Mouse (Mus musculus) limb, embryonic 11.5 days (tissue): ENCODE data around the gene Dlg2. TPM values are rescaled to one million over a fixed set of nuclear protein-coding genes. Genes with fewer than 3 reads are reported as not detected.

Experiments
- ATAC-seq: fragments of 200-750 bp; cut with Nextera tagmentation; 2 replicates; pipeline ENCODE4 v1.8.0; 2017; ENCODE audit warnings: low read depth; ENCODE audit not compliant: insufficient number of reproducible peaks, low FRiP score, low TSS enrichment
- DNase-seq: peaks from one replicate; pipeline ENCODE4 v3.0.0-alpha.2; 2015; ENCODE audit warnings: low spot score
- H3K27ac ChIP-seq: fragments of 300-500 bp; sonication (generic); replicated peaks from 2 replicates; pipeline ENCODE4 v1.5.1; 2014; ENCODE audit warnings: low read depth, mild to moderate bottlenecking, low read length
- H3K27me3 ChIP-seq: fragments of 300-500 bp; sonication (generic); 2 replicates; pipeline ENCODE4 v1.6.1; 2014; ENCODE audit warnings: mild to moderate bottlenecking, low read length, mixed read lengths; ENCODE audit not compliant: control insufficient read depth, insufficient read depth
- H3K36me3 ChIP-seq: fragments of 300-500 bp; sonication (generic); 2 replicates; pipeline ENCODE4 v1.6.1; 2014; ENCODE audit warnings: mild to moderate bottlenecking, low read length, moderate library complexity, mixed read lengths; ENCODE audit not compliant: control insufficient read depth, insufficient read depth
- H3K4me1 ChIP-seq: fragments of 300-500 bp; sonication (generic); 2 replicates; pipeline ENCODE4 v1.6.1; 2014; ENCODE audit warnings: low read length, mixed read lengths; ENCODE audit not compliant: control insufficient read depth, insufficient read depth
- H3K4me2 ChIP-seq: fragments of 300-500 bp; sonication (generic); 2 replicates; pipeline ENCODE4 v1.6.1; 2014; ENCODE audit warnings: low read depth, mild to moderate bottlenecking, moderate library complexity; ENCODE audit not compliant: severe bottlenecking
- H3K4me3 ChIP-seq: fragments of 300-500 bp; sonication (generic); 2 replicates; pipeline ENCODE4 v1.5.1; 2014; ENCODE audit warnings: low read depth, low read length
- H3K9ac ChIP-seq: fragments of 300-500 bp; sonication (generic); 2 replicates; pipeline ENCODE4 v1.6.1; 2014; ENCODE audit warnings: mild to moderate bottlenecking, low read length
- H3K9me3 ChIP-seq: fragments of 300-500 bp; sonication (generic); 2 replicates; pipeline ENCODE4 v1.6.1; 2016; ENCODE audit warnings: low read length; ENCODE audit not compliant: control insufficient read depth
- WGBS: fragments of 180-500 bp; shearing (Covaris S2); extraction: QIAGEN DNeasy Blood & Tissue Kit; methylation state at CpG from one replicate; pipeline ENCODE4 v1.1.7; 2014; 5-methylcytosine and 5-hydroxymethylcytosine counted together
- polyA plus RNA-seq: library from polyadenylated mRNA; unstranded; fragments of >200 nt; fragmentation: Nextera tagmentation; extraction: Ambion mirVana; gene quantifications from 2 replicates; pipeline ENCODE4 v1.2.1, GENCODE M21; 2014

Gene Dlg2
- polyA plus RNA-seq, 1 experiment from 2014 or later: 1.3 TPM

DNA sequence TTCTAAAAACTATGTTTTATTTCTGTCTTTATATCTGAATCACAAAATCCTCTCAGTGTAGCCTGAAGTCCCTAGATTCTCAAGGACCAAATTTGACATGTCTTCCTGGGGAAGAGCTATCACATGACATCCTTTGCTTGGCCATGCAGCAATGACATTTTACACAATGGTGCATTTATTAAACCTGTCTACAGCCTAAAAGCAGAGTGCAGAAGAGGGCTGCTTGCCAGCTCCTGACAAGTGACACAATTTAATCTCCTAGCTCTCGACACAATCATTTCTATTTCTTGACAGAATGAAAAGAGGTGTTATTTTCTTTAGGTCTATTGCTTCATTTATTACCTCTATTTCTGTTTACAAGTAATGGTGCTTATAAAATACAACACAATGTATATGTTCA is 1400.4 kb downstream of the Dlg2 start:
- Histone ChIP-seq H3K4me2 (no peak overlapping the region), H3K4me3 (no peak overlapping the region), H3K36me3 (no peaks in the 10 kb centered on the region), H3K27me3 (no peaks in the 10 kb centered on the region), H3K9ac (no peak overlapping the region), H3K4me1 (no peaks in the 10 kb centered on the region), H3K9me3 (no peaks in the 10 kb centered on the region), H3K27ac (no peak overlapping the region)
- WGBS: 89% methylated on average over 1 of the region's 1 CpGs
- DNase-seq: no peak
- ATAC-seq: no peak

DNA sequence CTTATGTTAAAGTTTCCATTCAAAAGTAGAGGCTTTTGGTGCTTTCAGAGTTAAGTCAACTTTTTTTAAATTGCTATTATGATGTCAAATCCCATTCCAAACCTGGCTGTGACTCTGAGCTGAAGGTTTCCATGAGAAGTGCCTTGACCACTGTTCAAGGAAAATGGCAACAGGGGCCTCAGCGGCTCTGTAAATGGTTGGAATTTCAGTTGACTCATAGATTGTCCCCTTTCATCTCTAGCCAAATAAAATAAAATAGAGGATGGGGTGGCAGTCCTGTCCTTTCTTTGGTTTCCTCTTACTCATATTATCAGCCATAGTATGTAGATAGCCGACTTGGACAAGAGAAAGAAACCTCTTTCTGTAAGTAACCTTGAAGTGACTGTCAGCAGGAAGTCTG is 1401.3 kb downstream of the Dlg2 start:
- Histone ChIP-seq H3K27me3 (no peaks in the 10 kb centered on the region), H3K4me2 (no peak overlapping the region), H3K9ac (no peak overlapping the region), H3K36me3 (no peaks in the 10 kb centered on the region), H3K27ac (no peak overlapping the region), H3K9me3 (no peaks in the 10 kb centered on the region), H3K4me3 (no peak overlapping the region), H3K4me1 (no peaks in the 10 kb centered on the region)
- DNase-seq (no peak), ATAC-seq (no peak)
- WGBS: 86% methylated on average over 2 of the region's 2 CpGs

DNA sequence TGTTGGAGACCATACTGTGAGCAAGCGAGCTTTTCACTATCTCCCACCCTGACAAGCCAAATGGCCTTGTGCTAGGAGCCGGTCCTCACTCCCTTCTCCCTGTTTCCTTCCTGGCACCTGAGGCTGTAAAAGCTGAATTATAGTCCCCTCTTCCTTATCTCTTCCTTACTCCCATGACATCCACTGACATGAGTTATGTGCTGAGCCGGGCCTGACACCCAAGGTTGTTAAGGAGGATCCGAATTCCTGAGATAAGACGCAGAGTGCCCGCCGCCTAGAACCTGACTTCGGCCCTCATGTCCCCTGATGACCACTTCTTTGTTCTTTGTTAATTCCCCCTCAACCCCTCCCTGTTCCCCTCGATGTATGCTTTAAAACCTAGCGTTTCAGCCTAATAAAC is 1409.9 kb downstream of the Dlg2 start:
- H3K4me3 ChIP-seq: no peak overlapping the region
- H3K4me2 ChIP-seq: no peak overlapping the region
- WGBS: 81% methylated on average over 10 of the region's 10 CpGs
- H3K36me3 ChIP-seq: no peaks in the 10 kb centered on the region
- H3K4me1 ChIP-seq: no peaks in the 10 kb centered on the region
- H3K27me3 ChIP-seq: no peaks in the 10 kb centered on the region
- DNase-seq: no peak
- H3K9me3 ChIP-seq: no peaks in the 10 kb centered on the region
- no peak for ATAC-seq
- H3K9ac ChIP-seq: no peak overlapping the region
- H3K27ac ChIP-seq: no peak overlapping the region

- no peak overlapping the region for H3K4me2 ChIP-seq
- no peak overlapping the region for H3K4me3 ChIP-seq
- H3K36me3 ChIP-seq: no peaks in the 10 kb centered on the region
- WGBS: 89% methylated on average over 8 of the region's 8 CpGs
- H3K4me1 ChIP-seq: no peaks in the 10 kb centered on the region
- no peak overlapping the region for H3K9ac ChIP-seq
- H3K27me3 ChIP-seq: no peaks in the 10 kb centered on the region
- H3K9me3 ChIP-seq: no peaks in the 10 kb centered on the region
- no peak for DNase-seq
- H3K27ac ChIP-seq: no peak overlapping the region
- ATAC-seq: no peak
Measured at GRCm38 (mm10) chr7:91893991-91894390, 1417.5 kb downstream of the Dlg2 start.

GRCm38 (mm10) chr7:91896935-91897334 is 1420.5 kb downstream of the Dlg2 start:
- 13% methylated on average over 2 of the region's 2 CpGs for WGBS
- Histone ChIP-seq H3K9ac (no peak overlapping the region), H3K27ac (no peak overlapping the region), H3K9me3 (no peaks in the 10 kb centered on the region), H3K36me3 (no peaks in the 10 kb centered on the region), H3K27me3 (no peaks in the 10 kb centered on the region), H3K4me3 (no peak overlapping the region), H3K4me2 (no peak overlapping the region), H3K4me1 (no peaks in the 10 kb centered on the region)
- DNase-seq (no peak), ATAC-seq (no peak)

GRCm38 (mm10) chr7:91897509-91897908 is 1421.0 kb downstream of the Dlg2 start:
- DNase-seq: no peak
- no peak overlapping the region for H3K27ac ChIP-seq
- no peak overlapping the region for H3K9ac ChIP-seq
- H3K4me2 ChIP-seq: no peak overlapping the region
- WGBS: 88% methylated on average over 2 of the region's 2 CpGs
- no peak overlapping the region for H3K4me3 ChIP-seq
- H3K4me1 ChIP-seq: no peaks in the 10 kb centered on the region
- no peak for ATAC-seq
- no peaks in the 10 kb centered on the region for H3K36me3 ChIP-seq
- no peaks in the 10 kb centered on the region for H3K27me3 ChIP-seq
- no peaks in the 10 kb centered on the region for H3K9me3 ChIP-seq

GRCm38 (mm10) chr7:91902503-91902902 is 1426.0 kb downstream of the Dlg2 start:
- no peak overlapping the region for H3K4me3 ChIP-seq
- H3K36me3 ChIP-seq: no peaks in the 10 kb centered on the region
- no peak overlapping the region for H3K9ac ChIP-seq
- H3K4me2 ChIP-seq: no peak overlapping the region
- H3K27ac ChIP-seq: no peak overlapping the region
- no peak for ATAC-seq
- DNase-seq: no peak
- H3K4me1 ChIP-seq: no peaks in the 10 kb centered on the region
- H3K9me3 ChIP-seq: no peaks in the 10 kb centered on the region
- H3K27me3 ChIP-seq: no peaks in the 10 kb centered on the region
- WGBS: 82% methylated on average over 2 of the region's 2 CpGs

DNA sequence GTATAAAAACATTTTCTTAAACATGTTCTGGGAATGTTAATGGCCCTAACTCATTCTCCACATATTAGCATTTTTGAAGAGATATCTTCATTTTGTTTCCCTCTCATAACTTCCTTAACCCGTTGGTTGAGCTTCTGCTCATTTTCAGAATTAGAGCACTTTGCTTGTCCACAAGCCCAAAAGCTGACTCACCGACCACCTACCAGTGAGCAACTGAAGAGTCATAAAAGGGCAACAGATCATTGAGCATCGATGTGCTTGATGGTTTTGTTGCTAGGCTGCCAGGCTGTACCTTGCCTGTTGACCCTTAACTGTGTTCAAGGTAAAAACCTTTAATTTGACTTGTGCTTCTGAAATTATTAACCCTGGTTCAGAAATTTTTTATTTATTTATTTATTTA is 1440.3 kb downstream of the Dlg2 start:
- Histone ChIP-seq H3K36me3 (no peaks in the 10 kb centered on the region), H3K9ac (no peak overlapping the region), H3K9me3 (no peaks in the 10 kb centered on the region), H3K27me3 (no peaks in the 10 kb centered on the region), H3K4me2 (no peak overlapping the region), H3K4me1 (no peaks in the 10 kb centered on the region), H3K27ac (no peak overlapping the region), H3K4me3 (no peak overlapping the region)
- DNase-seq (no peak), ATAC-seq (no peak)
- 82% methylated on average over 3 of the region's 3 CpGs for WGBS

- no peak overlapping the region for H3K9ac ChIP-seq
- no peak overlapping the region for H3K4me3 ChIP-seq
- no peak overlapping the region for H3K27ac ChIP-seq
- H3K27me3 ChIP-seq: no peaks in the 10 kb centered on the region
- DNase-seq (no peak), ATAC-seq (no peak)
- no peaks in the 10 kb centered on the region for H3K9me3 ChIP-seq
- WGBS: 77% methylated on average over 3 of the region's 3 CpGs
- no peak overlapping the region for H3K4me2 ChIP-seq
- H3K4me1 ChIP-seq: no peaks in the 10 kb centered on the region
- no peaks in the 10 kb centered on the region for H3K36me3 ChIP-seq
Measured at GRCm38 (mm10) chr7:91919099-91919498, 1442.6 kb downstream of the Dlg2 start.
